Mouse (Mus musculus) lung, embryonic 14.5 days (tissue): ENCODE measurements around the gene Smad6. TPM values are rescaled to one million over a fixed set of nuclear protein-coding genes. Genes with fewer than 3 reads are reported as not detected.

Source experiments
- ATAC-seq: fragments of 200-750 bp; cut with Nextera tagmentation; 2 replicates; pipeline ENCODE4 v1.8.0; 2017; ENCODE audit warnings: mild to moderate bottlenecking, moderate TSS enrichment, moderate library complexity; ENCODE audit not compliant: insufficient read depth
- DNase-seq: peaks from one replicate; pipeline ENCODE4 v3.0.0-alpha.2; 2015
- H3K27ac ChIP-seq: fragments of 300-500 bp; sonication (generic); 2 replicates; pipeline ENCODE4 v1.5.1; 2014; ENCODE audit warnings: low read depth, mild to moderate bottlenecking, moderate library complexity
- H3K27me3 ChIP-seq: fragments of 300-500 bp; sonication (generic); 2 replicates; pipeline ENCODE4 v1.6.1; 2014; ENCODE audit warnings: low read length, control low read depth; ENCODE audit not compliant: insufficient read depth
- H3K36me3 ChIP-seq: fragments of 300-500 bp; sonication (generic); 2 replicates; pipeline ENCODE4 v1.6.1; 2014; ENCODE audit warnings: control low read depth; ENCODE audit not compliant: insufficient read depth
- H3K4me1 ChIP-seq: fragments of 300-500 bp; sonication (generic); 2 replicates; pipeline ENCODE4 v1.6.1; 2014; ENCODE audit warnings: antibody characterized with exemption, control low read depth; ENCODE audit not compliant: insufficient read depth
- H3K4me2 ChIP-seq: fragments of 300-500 bp; sonication (generic); 2 replicates; pipeline ENCODE4 v1.6.1; 2014; ENCODE audit warnings: mild to moderate bottlenecking
- H3K4me3 ChIP-seq: fragments of 300-500 bp; sonication (generic); 2 replicates; pipeline ENCODE4 v1.5.1; 2014; ENCODE audit warnings: low read depth, low read length
- H3K9ac ChIP-seq: fragments of 300-500 bp; sonication (generic); 2 replicates; pipeline ENCODE4 v1.6.1; 2014
- H3K9me3 ChIP-seq: fragments of 300-500 bp; sonication (generic); 2 replicates; pipeline ENCODE4 v1.6.1; 2016; ENCODE audit warnings: low read depth, low read length, control low read depth
- CTCF ChIP-seq: IDR thresholded peaks from 2 replicates; pipeline ENCODE4 v1.5.1; 2016; ENCODE audit warnings: antibody characterized with exemption, low read depth
- WGBS: fragments of 180-500 bp; shearing (Covaris S2); extraction: QIAGEN DNeasy Blood & Tissue Kit; methylation state at CpG from one replicate; pipeline ENCODE4 v1.1.7; 2014; 5-methylcytosine and 5-hydroxymethylcytosine counted together
- polyA plus RNA-seq: library from polyadenylated mRNA; unstranded; fragments of >200 nt; fragmentation: Nextera tagmentation; extraction: Ambion mirVana; gene quantifications from 2 replicates; pipeline ENCODE4 v1.2.1, GENCODE M21; 2014

Smad6 gene
- polyA plus RNA-seq, 1 experiment from 2014 or later = 15.3 TPM

DNA sequence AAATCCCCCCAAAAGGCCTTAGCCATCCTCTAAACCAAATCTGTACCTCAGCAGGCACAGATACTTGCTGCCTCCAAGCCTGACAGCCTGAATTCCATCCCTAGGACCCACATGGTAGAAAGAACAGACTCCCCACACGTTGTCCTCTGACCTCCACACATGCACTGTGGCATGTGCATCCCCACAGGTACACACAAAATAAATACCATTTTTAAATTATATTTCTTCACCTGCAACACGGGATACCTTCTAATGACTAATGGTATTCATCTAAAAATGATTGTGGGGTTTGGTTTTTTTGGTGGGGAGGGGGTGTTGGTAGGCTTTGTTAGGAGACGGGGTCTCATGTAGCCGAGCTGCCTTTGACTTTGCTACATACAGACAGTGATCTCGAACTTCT lies 28.6 kb downstream of the Smad6 start:
- ATAC-seq (no peak), DNase-seq (no peak)
- H3K9ac ChIP-seq = no peak overlapping the region
- H3K9me3 ChIP-seq = no peaks in the 10 kb centered on the region
- peaks cover 54% of the 10 kb centered on the region for H3K36me3 ChIP-seq
- peaks cover 19% of the 10 kb centered on the region for H3K4me1 ChIP-seq
- no peak for TF ChIP-seq CTCF
- H3K27ac ChIP-seq = peak overlapping the region; percentile 64
- H3K4me2 ChIP-seq = no peak overlapping the region
- WGBS = 74% methylated on average over 5 of the region's 5 CpGs
- no peaks in the 10 kb centered on the region for H3K27me3 ChIP-seq
- H3K4me3 ChIP-seq = no peak overlapping the region

DNA sequence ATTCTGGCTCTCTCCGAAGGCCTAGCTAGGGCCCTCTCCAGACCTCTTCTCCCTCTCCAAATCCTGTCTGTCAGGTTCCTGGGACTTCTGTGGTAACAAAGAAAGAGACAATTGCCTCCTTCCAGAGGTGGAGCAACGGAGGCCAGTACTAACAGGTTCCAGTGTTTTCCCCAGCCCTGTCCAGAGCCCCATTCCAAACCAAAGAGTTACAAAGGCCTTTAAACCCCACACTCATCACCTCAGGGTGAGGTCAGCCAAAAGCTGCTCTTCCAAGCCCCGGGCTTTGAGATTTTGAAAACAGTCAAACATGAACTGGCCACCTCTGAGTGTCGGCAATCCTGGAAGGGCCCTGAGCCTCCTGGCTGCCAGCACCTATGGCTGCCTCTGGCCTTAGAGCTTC lies 29.1 kb downstream of the Smad6 start:
- Histone ChIP-seq H3K4me3 (no peak overlapping the region), H3K4me2 (no peak overlapping the region), H3K27ac (peak overlapping the region; percentile 64), H3K27me3 (no peaks in the 10 kb centered on the region), H3K9ac (0 out of 2 replicates have a peak overlapping the region, but pooled peaks have one; percentile 6), H3K36me3 (peaks cover 56% of the 10 kb centered on the region), H3K9me3 (no peaks in the 10 kb centered on the region), H3K4me1 (peaks cover 19% of the 10 kb centered on the region)
- no peak for TF ChIP-seq CTCF
- DNase-seq (no peak), ATAC-seq (no peak)
- WGBS = 27% methylated on average over 4 of the region's 4 CpGs

DNA sequence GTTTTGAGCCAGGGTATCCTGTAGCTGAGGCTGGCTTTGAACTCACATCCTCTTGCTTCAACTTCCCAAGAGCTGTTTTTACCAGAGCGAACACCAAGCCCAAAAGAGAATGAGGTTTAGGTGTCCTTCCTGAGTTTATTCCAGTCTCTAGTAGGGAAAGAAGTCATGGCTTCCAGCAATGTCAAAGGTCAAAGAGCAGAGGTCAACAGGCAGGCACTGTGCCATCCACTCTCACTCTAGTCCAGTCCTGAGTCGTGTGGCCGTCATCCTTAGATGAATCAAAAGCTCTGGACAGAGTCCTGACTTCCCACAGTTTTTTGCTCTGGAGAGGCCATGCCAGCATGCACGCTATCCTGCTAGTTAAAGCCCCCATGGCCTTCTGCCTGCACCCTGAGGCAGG lies 30.7 kb downstream of the Smad6 start:
- 72% methylated on average over 4 of the region's 4 CpGs for WGBS
- Histone ChIP-seq H3K4me2 (no peak overlapping the region), H3K36me3 (peaks cover 52% of the 10 kb centered on the region), H3K27ac (no peak overlapping the region), H3K9ac (no peak overlapping the region), H3K4me1 (peaks cover 19% of the 10 kb centered on the region), H3K9me3 (no peaks in the 10 kb centered on the region), H3K4me3 (no peak overlapping the region), H3K27me3 (no peaks in the 10 kb centered on the region)
- no peak for TF ChIP-seq CTCF
- no peak for ATAC-seq
- no peak for DNase-seq

DNA sequence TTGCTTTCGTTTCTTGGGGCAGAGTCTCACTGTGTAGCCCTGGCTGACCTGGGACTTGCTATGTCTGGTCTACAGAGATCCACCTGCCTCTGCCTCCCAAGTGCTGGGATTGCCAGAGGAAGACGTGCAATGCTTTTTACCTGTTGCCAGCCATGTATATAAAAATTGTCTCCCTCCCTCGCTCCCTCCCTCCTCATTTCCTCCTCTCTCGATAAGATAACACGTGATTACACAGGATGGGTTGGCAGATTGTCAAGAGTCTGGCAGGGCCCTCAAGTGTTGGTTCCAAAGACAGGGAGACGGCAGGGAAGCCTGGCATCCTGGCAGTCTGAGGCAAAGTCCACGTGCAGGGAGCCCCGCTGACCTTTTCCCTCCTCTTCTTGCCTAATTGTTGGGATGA lies 32.2 kb downstream of the Smad6 start:
- H3K4me1 ChIP-seq = peaks cover 27% of the 10 kb centered on the region
- H3K9ac ChIP-seq = no peak overlapping the region; the same call in 1 of the 2 replicates
- H3K9me3 ChIP-seq = no peaks in the 10 kb centered on the region
- no peak overlapping the region for H3K4me3 ChIP-seq
- DNase-seq (peak; percentile 79), ATAC-seq (no peak)
- 32% methylated on average over 8 of the region's 8 CpGs for WGBS
- peaks cover 46% of the 10 kb centered on the region for H3K36me3 ChIP-seq
- TF ChIP-seq CTCF = no peak
- peak overlapping the region; percentile 40; the same call in 1 of the 2 replicates for H3K27ac ChIP-seq
- H3K27me3 ChIP-seq = no peaks in the 10 kb centered on the region
- H3K4me2 ChIP-seq = peak overlapping the region; percentile 4; the same call in 1 of the 2 replicates

DNA sequence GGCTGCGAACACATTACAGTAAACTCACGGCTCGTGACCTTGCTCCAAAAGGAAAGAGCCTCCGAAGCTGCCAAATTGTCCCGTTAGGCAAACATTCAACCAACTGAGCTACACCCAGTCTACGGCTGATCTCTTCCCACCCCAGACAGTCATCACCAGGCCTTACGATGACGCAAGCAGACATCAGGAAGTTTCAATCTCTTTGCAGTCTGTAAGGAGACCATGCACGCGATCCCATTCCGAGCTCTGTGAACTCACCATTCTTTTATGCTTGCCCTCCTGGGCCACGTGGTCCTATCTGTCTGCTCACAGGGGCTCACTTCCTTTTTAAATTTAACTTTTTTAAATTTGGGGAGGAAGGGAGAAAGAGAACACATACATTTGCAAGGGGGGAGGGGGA lies 32.6 kb downstream of the Smad6 start:
- H3K4me2 ChIP-seq = peak overlapping the region; percentile 4; the same call in 1 of the 2 replicates
- peaks cover 31% of the 10 kb centered on the region for H3K4me1 ChIP-seq
- 58% methylated on average over 12 of the region's 12 CpGs for whole genome bisulfite sequencing
- peaks cover 47% of the 10 kb centered on the region for H3K36me3 ChIP-seq
- H3K27ac ChIP-seq = peak overlapping the region; percentile 40; the same call in 1 of the 2 replicates
- no peak for ATAC-seq
- no peak for TF ChIP-seq CTCF
- no peak overlapping the region for H3K4me3 ChIP-seq
- H3K9ac ChIP-seq = no peak overlapping the region
- peak; percentile 42 for DNase-seq
- H3K9me3 ChIP-seq = no peaks in the 10 kb centered on the region
- no peaks in the 10 kb centered on the region for H3K27me3 ChIP-seq

DNA sequence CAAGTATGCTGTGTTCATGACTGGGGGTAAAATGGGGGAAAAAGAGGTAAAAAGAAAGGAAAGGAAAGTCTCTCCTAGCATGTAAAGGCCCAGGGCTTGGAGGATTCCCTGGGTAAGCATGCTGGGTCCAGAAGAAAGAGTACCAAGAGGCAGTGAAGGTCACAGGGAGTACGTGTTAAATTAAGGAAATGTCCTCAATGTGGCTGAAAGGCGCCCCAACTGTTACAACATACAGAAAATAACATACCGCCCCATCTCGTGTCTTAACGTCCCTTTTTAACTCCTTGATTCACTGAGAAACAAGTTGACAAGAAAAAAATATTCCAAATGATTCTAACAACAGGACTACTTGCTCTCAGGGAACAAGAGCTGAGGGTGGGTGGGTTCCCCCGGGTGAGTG lies 36.7 kb downstream of the Smad6 start:
- Histone ChIP-seq H3K9ac (no peak overlapping the region), H3K4me1 (peaks cover 45% of the 10 kb centered on the region), H3K9me3 (no peaks in the 10 kb centered on the region), H3K27ac (peak overlapping the region; percentile 78; the same call in 1 of the 2 replicates), H3K4me2 (no peak overlapping the region), H3K36me3 (peaks cover 33% of the 10 kb centered on the region), H3K4me3 (no peak overlapping the region), H3K27me3 (no peaks in the 10 kb centered on the region)
- ATAC-seq (no peak), DNase-seq (no peak)
- WGBS = 33% methylated on average over 6 of the region's 6 CpGs
- no peak for TF ChIP-seq CTCF

DNA sequence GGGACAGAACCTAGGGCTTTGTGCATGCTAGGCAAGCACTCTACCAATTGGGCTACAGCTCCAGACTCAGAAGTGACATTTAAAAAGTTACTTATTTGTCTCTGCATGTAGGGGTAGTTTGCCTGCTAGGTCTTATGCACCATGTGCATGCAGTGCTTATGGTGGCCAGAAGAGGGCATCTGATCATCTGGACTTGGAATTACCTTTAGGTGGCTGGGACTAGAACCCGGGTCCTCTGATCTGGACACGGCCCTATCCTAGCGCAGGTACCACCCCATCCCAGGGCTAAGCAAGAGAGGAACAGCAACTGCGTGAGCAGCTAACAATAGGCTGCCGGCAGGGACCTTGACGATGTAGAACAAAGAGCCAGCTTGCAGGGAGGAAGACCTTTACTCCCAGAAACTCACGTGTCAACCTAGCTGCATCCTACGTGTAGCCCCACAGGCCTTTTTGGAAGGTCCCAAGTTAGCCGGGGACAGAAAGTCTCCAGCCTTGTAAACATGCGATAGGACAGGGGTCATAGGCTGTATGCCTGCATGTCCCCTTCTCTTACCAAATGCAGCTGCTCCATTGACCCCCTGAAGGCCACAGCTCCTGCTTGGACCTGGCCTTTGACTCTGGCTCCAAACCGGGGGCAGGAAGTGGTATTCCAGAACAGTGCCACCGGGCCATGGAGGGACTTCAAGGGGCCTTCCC lies 38.8 kb downstream of the Smad6 start:
- ATAC-seq = no peak
- no peak for DNase-seq
- Histone ChIP-seq H3K27ac (peak overlapping the region; percentile 78; the same call in 1 of the 2 replicates), H3K27me3 (no peaks in the 10 kb centered on the region), H3K9me3 (no peaks in the 10 kb centered on the region), H3K9ac (no peak overlapping the region), H3K4me3 (no peak overlapping the region), H3K36me3 (peaks cover 29% of the 10 kb centered on the region), H3K4me1 (peaks cover 43% of the 10 kb centered on the region), H3K4me2 (no peak overlapping the region)
- peak; percentile 68 for TF ChIP-seq CTCF
- WGBS = 74% methylated on average over 12 of the region's 12 CpGs
